Mouse (Mus musculus): ENCODE data around the gene Slc18a2. TPM values are rescaled to one million over a fixed set of nuclear protein-coding genes. Genes with fewer than 3 reads are reported as not detected.

Slc18a2 gene
- polyA plus RNA-seq (2012; rRNA removed) = 0.26 and 0.54 TPM in 2 replicates

- DNase-seq = no peak
- peaks cover 4% of the 10 kb centered on the region; the same call in 1 of the 2 replicates for H3K4me1 ChIP-seq (ENCODE audit: control insufficient read depth, insufficient read depth, low read length)
- TF ChIP-seq POLR2A (IDR thresholded peaks at IDR 0.05; ENCODE audit: borderline replicate concordance, extremely low read depth, low read depth, low read length) (no peak), CTCF (IDR thresholded peaks at IDR 0.05; ENCODE audit: insufficient read depth, low read length) (no peak)
- H3K4me3 ChIP-seq (replicated peaks; ENCODE audit: extremely low read depth, low read depth, low read length) = no peak within 1 kb of the TSS
- 2% methylated on average over 55 of the region's 55 CpGs for WGBS
These were observed at the start of gene Slc18a2 for GRCm38 (mm10) chr19:59260718-59261442. TSS of gene Slc18a2 (plus strand) at chr19:59260896.

- Histone ChIP-seq H3K4me1 (ENCODE audit: control insufficient read depth, insufficient read depth, low read length) (no peaks in the 10 kb centered on the region), H3K4me3 (replicated peaks; ENCODE audit: extremely low read depth, low read depth, low read length) (no peak overlapping the region)
- WGBS = 70% methylated on average over 3 of the region's 3 CpGs
- TF ChIP-seq CTCF (IDR thresholded peaks at IDR 0.05; ENCODE audit: insufficient read depth, low read length) = no peak
- no peak for TF ChIP-seq POLR2A (IDR thresholded peaks at IDR 0.05; ENCODE audit: borderline replicate concordance, extremely low read depth, low read depth, low read length)
- no peak for DNase-seq
These were observed 43.8 kb upstream of the Slc18a2 start for GRCm38 (mm10) chr19:59216891-59217290.

GRCm38 (mm10) chr19:59218991-59219390 is 41.7 kb upstream of the Slc18a2 start, which contains the start of gene Kcnk18:
TSS of gene Kcnk18 (plus strand) at chr19:59219214.
- Histone ChIP-seq H3K4me3 (replicated peaks; ENCODE audit: extremely low read depth, low read depth, low read length) (no peak within 1 kb of the TSS), H3K4me1 (ENCODE audit: control insufficient read depth, insufficient read depth, low read length) (no peaks in the 10 kb centered on the region)
- DNase-seq = no peak
- TF ChIP-seq POLR2A (IDR thresholded peaks at IDR 0.05; ENCODE audit: borderline replicate concordance, extremely low read depth, low read depth, low read length) (no peak), CTCF (IDR thresholded peaks at IDR 0.05; ENCODE audit: insufficient read depth, low read length) (no peak)
- WGBS = 76% methylated on average over 8 of the region's 8 CpGs

GRCm38 (mm10) chr19:59221131-59221530 is 39.6 kb upstream of the Slc18a2 start:
- WGBS = 62% methylated on average over 3 of the region's 3 CpGs
- Histone ChIP-seq H3K4me1 (ENCODE audit: control insufficient read depth, insufficient read depth, low read length) (no peaks in the 10 kb centered on the region), H3K4me3 (replicated peaks; ENCODE audit: extremely low read depth, low read depth, low read length) (no peak overlapping the region)
- TF ChIP-seq CTCF (IDR thresholded peaks at IDR 0.05; ENCODE audit: insufficient read depth, low read length) = no peak
- no peak for DNase-seq

- DNase-seq = no peak
- Histone ChIP-seq H3K4me3 (replicated peaks; ENCODE audit: extremely low read depth, low read depth, low read length) (no peak overlapping the region), H3K4me1 (ENCODE audit: control insufficient read depth, insufficient read depth, low read length) (no peaks in the 10 kb centered on the region)
- WGBS = 53% methylated on average over 3 of the region's 3 CpGs
- TF ChIP-seq POLR2A (IDR thresholded peaks at IDR 0.05; ENCODE audit: borderline replicate concordance, extremely low read depth, low read depth, low read length) (no peak), CTCF (IDR thresholded peaks at IDR 0.05; ENCODE audit: insufficient read depth, low read length) (no peak)
These were observed 32.3 kb upstream of the Slc18a2 start for GRCm38 (mm10) chr19:59228376-59228775.

GRCm38 (mm10) chr19:59232786-59233185 is 27.9 kb upstream of the Slc18a2 start:
- Histone ChIP-seq H3K4me1 (ENCODE audit: control insufficient read depth, insufficient read depth, low read length) (no peaks in the 10 kb centered on the region), H3K4me3 (replicated peaks; ENCODE audit: extremely low read depth, low read depth, low read length) (no peak overlapping the region)
- WGBS = 68% methylated on average over 5 of the region's 5 CpGs
- DNase-seq = no peak
- TF ChIP-seq POLR2A (IDR thresholded peaks at IDR 0.05; ENCODE audit: borderline replicate concordance, extremely low read depth, low read depth, low read length) (no peak), CTCF (IDR thresholded peaks at IDR 0.05; ENCODE audit: insufficient read depth, low read length) (no peak)

GRCm38 (mm10) chr19:59235001-59235400 is 25.7 kb upstream of the Slc18a2 start:
- Histone ChIP-seq H3K4me1 (ENCODE audit: control insufficient read depth, insufficient read depth, low read length) (no peaks in the 10 kb centered on the region), H3K4me3 (replicated peaks; ENCODE audit: extremely low read depth, low read depth, low read length) (no peak overlapping the region)
- WGBS = 71% methylated on average over 18 of the region's 18 CpGs
- TF ChIP-seq POLR2A (IDR thresholded peaks at IDR 0.05; ENCODE audit: borderline replicate concordance, extremely low read depth, low read depth, low read length) (no peak), CTCF (IDR thresholded peaks at IDR 0.05; ENCODE audit: insufficient read depth, low read length) (no peak)
- DNase-seq = no peak

- Histone ChIP-seq H3K4me1 (ENCODE audit: control insufficient read depth, insufficient read depth, low read length) (no peaks in the 10 kb centered on the region), H3K4me3 (replicated peaks; ENCODE audit: extremely low read depth, low read depth, low read length) (no peak overlapping the region)
- DNase-seq = no peak
- WGBS = 65% methylated on average over 6 of the region's 6 CpGs
- TF ChIP-seq CTCF (IDR thresholded peaks at IDR 0.05; ENCODE audit: insufficient read depth, low read length) = no peak
- TF ChIP-seq POLR2A (IDR thresholded peaks at IDR 0.05; ENCODE audit: borderline replicate concordance, extremely low read depth, low read depth, low read length) = no peak
These were observed 24.6 kb upstream of the Slc18a2 start for GRCm38 (mm10) chr19:59236046-59236445.

GRCm38 (mm10) chr19:59238630-59239029 is 22.1 kb upstream of the Slc18a2 start:
- no peak for DNase-seq
- WGBS = 57% methylated on average over 3 of the region's 3 CpGs
- Histone ChIP-seq H3K4me3 (replicated peaks; ENCODE audit: extremely low read depth, low read depth, low read length) (no peak overlapping the region), H3K4me1 (ENCODE audit: control insufficient read depth, insufficient read depth, low read length) (no peaks in the 10 kb centered on the region)
- TF ChIP-seq CTCF (IDR thresholded peaks at IDR 0.05; ENCODE audit: insufficient read depth, low read length) (no peak), POLR2A (IDR thresholded peaks at IDR 0.05; ENCODE audit: borderline replicate concordance, extremely low read depth, low read depth, low read length) (no peak)

- no peaks in the 10 kb centered on the region for H3K4me1 ChIP-seq (ENCODE audit: control insufficient read depth, insufficient read depth, low read length)
- no peak overlapping the region for H3K4me3 ChIP-seq (replicated peaks; ENCODE audit: extremely low read depth, low read depth, low read length)
- WGBS = 17% methylated on average over 17 of the region's 17 CpGs
- TF ChIP-seq CTCF (IDR thresholded peaks at IDR 0.05; ENCODE audit: insufficient read depth, low read length) (peak; percentile 100), POLR2A (IDR thresholded peaks at IDR 0.05; ENCODE audit: borderline replicate concordance, extremely low read depth, low read depth, low read length) (no peak)
- peak; percentile 87 for DNase-seq
These were observed 21.4 kb upstream of the Slc18a2 start for GRCm38 (mm10) chr19:59239124-59239817.
